Mouse (Mus musculus) heart, adult 2 months (tissue): ENCODE measurements around the gene Serpinh1. TPM values are rescaled to one million over a fixed set of nuclear protein-coding genes. Genes with fewer than 3 reads are reported as not detected.

ENCODE experiments used
- DNase-seq, 2 experiments: peaks; one replicate each; pipeline ENCODE4 v3.0.0; 2021
- H3K27ac ChIP-seq: fragments of 200-600 bp; 2 replicates; pipeline ENCODE4 v1.8.1; 2022
- H3K27me3 ChIP-seq: fragments of 200-500 bp; 2 replicates; pipeline ENCODE4 v1.6.1; 2012; ENCODE audit warnings: mild to moderate bottlenecking, low read length, inconsistent platforms, mixed read lengths; ENCODE audit not compliant: control insufficient read depth, insufficient read depth
- H3K36me3 ChIP-seq: fragments of 200-500 bp; 2 replicates; pipeline ENCODE4 v1.6.1; 2012; ENCODE audit warnings: low read length, inconsistent platforms; ENCODE audit not compliant: control insufficient read depth, insufficient read depth
- H3K4me1 ChIP-seq: fragments of 200-500 bp; 2 replicates; pipeline ENCODE4 v1.6.1; 2011; ENCODE audit warnings: low read length; ENCODE audit not compliant: control insufficient read depth, insufficient read depth
- H3K4me3 ChIP-seq: fragments of 200-600 bp; 2 replicates; pipeline ENCODE4 v1.8.1; 2022
- H3K79me2 ChIP-seq: fragments of 200-500 bp; replicated peaks from 2 replicates; pipeline ENCODE4 v1.6.1; 2012; ENCODE audit warnings: mild to moderate bottlenecking, inconsistent platforms, low read length, moderate library complexity, mixed read lengths; ENCODE audit not compliant: control insufficient read depth, insufficient read depth
- H3K9ac ChIP-seq: fragments of 200-500 bp; 2 replicates; pipeline ENCODE4 v1.6.1; 2012; ENCODE audit warnings: low read depth, mild to moderate bottlenecking, control low read depth, inconsistent platforms, low read length, mixed read lengths
- CTCF ChIP-seq: fragments of 200-600 bp; IDR thresholded peaks from 2 replicates; pipeline ENCODE4 v1.8.1; 2022; ENCODE audit warnings: antibody characterized with exemption, mild to moderate bottlenecking, moderate library complexity
- EP300 ChIP-seq: fragments of 200-500 bp; IDR thresholded peaks from 2 replicates; pipeline ENCODE4 v1.6.1; 2011; ENCODE audit warnings: low read depth, low read length, control low read depth; ENCODE audit not compliant: insufficient read depth
- POLR2A ChIP-seq: fragments of 200-500 bp; IDR thresholded peaks from 2 replicates; pipeline ENCODE4 v1.6.1; 2011; ENCODE audit warnings: mild to moderate bottlenecking, low read depth, low read length, control low read depth; ENCODE audit not compliant: insufficient read depth
- WGBS: fragments of 180-500 bp; shearing (Covaris S2); methylation state at CpG from one replicate; pipeline ENCODE4 v1.1.7; 2018; 5-methylcytosine and 5-hydroxymethylcytosine counted together
- intact Hi-C: fragments of 180-260 bp; cut with DNase I; formaldehyde crosslinking; loops from one replicate; pipeline ENCODE4 v1.15.1; 2025
- polyA plus RNA-seq: library from polyadenylated mRNA; depleted of rRNA; stranded (reverse); fragments of >200 nt; gene quantifications from 2 replicates; pipeline ENCODE4 v1.2.3, GENCODE M21; 2012; rRNA removed
- total RNA-seq, 2 experiments: library from RNA; stranded (reverse); gene quantifications; 2 replicates each; pipeline ENCODE4 v1.2.3; 2021

The Serpinh1 gene
- total and polyA plus RNA-seq, 3 experiments = 193 to 275 (median 214) TPM

- H3K9ac ChIP-seq = no peak overlapping the region
- WGBS = 67% methylated on average over 7 of the region's 7 CpGs
- DNase-seq = no peak
- H3K27ac ChIP-seq = no peak overlapping the region
- H3K79me2 ChIP-seq = no peaks in the 10 kb centered on the region
- no peak overlapping the region for H3K4me3 ChIP-seq
- H3K4me1 ChIP-seq = peaks cover 4% of the 10 kb centered on the region
- no peaks in the 10 kb centered on the region for H3K27me3 ChIP-seq
- TF ChIP-seq EP300 (no peak), POLR2A (no peak), CTCF (no peak)
- intact Hi-C loops = no loop called here
- H3K36me3 ChIP-seq = no peaks in the 10 kb centered on the region
Measured at GRCm38 (mm10) chr7:99311433-99311832, 41.6 kb downstream of the Serpinh1 start.

- H3K36me3 ChIP-seq = no peaks in the 10 kb centered on the region
- intact Hi-C loops = no loop called here
- no peak overlapping the region for H3K27ac ChIP-seq
- H3K4me3 ChIP-seq = no peak overlapping the region
- H3K27me3 ChIP-seq = no peaks in the 10 kb centered on the region
- no peak for TF ChIP-seq CTCF
- peaks cover 12% of the 10 kb centered on the region for H3K4me1 ChIP-seq
- no peak for DNase-seq
- H3K9ac ChIP-seq = no peak overlapping the region
- 48% methylated on average over 3 of the region's 3 CpGs for WGBS
- no peaks in the 10 kb centered on the region for H3K79me2 ChIP-seq
Measured at GRCm38 (mm10) chr7:99306640-99307039, 46.4 kb downstream of the Serpinh1 start.

GRCm38 (mm10) chr7:99305688-99306087, 47.4 kb downstream of the Serpinh1 start:
- TF ChIP-seq CTCF (no peak), EP300 (no peak), POLR2A (no peak)
- DNase-seq = peak in 1 of 2 experiments; percentile 33
- no peaks in the 10 kb centered on the region for H3K27me3 ChIP-seq
- no peak overlapping the region for H3K9ac ChIP-seq
- WGBS = 71% methylated on average over 4 of the region's 4 CpGs
- no peak overlapping the region for H3K4me3 ChIP-seq
- no peaks in the 10 kb centered on the region for H3K79me2 ChIP-seq
- no peaks in the 10 kb centered on the region for H3K36me3 ChIP-seq
- H3K27ac ChIP-seq = no peak overlapping the region
- H3K4me1 ChIP-seq = peaks cover 12% of the 10 kb centered on the region
- intact Hi-C loops = no loop called here

- TF ChIP-seq CTCF (no peak), POLR2A (no peak), EP300 (no peak)
- H3K9ac ChIP-seq = no peak overlapping the region
- H3K36me3 ChIP-seq = no peaks in the 10 kb centered on the region
- DNase-seq = peak; percentile 64 to 83
- H3K4me3 ChIP-seq = no peak overlapping the region
- H3K27me3 ChIP-seq = no peaks in the 10 kb centered on the region
- no peak overlapping the region for H3K27ac ChIP-seq
- 53% methylated on average over 5 of the region's 5 CpGs for WGBS
- no peaks in the 10 kb centered on the region for H3K79me2 ChIP-seq
- intact Hi-C loops = no loop called here
- peaks cover 12% of the 10 kb centered on the region for H3K4me1 ChIP-seq
Measured at GRCm38 (mm10) chr7:99304949-99305372, 48.1 kb downstream of the Serpinh1 start.

GRCm38 (mm10) chr7:99304029-99304428, 49.0 kb downstream of the Serpinh1 start:
- Histone ChIP-seq H3K79me2 (no peaks in the 10 kb centered on the region), H3K4me3 (no peak overlapping the region), H3K36me3 (no peaks in the 10 kb centered on the region), H3K4me1 (peaks cover 12% of the 10 kb centered on the region), H3K27me3 (no peaks in the 10 kb centered on the region), H3K27ac (no peak overlapping the region), H3K9ac (no peak overlapping the region)
- no peak for TF ChIP-seq EP300
- 70% methylated on average over 6 of the region's 6 CpGs for WGBS
- intact Hi-C loops = no loop called here
- DNase-seq = no peak

- no peaks in the 10 kb centered on the region for H3K27me3 ChIP-seq
- no peak overlapping the region for H3K4me3 ChIP-seq
- intact Hi-C loops = no loop called here
- H3K9ac ChIP-seq = no peak overlapping the region
- peaks cover 6% of the 10 kb centered on the region; the same call in 1 of the 2 replicates for H3K4me1 ChIP-seq
- WGBS = 32% methylated on average over 3 of the region's 3 CpGs
- H3K27ac ChIP-seq = no peak overlapping the region
- no peak for TF ChIP-seq CTCF
- TF ChIP-seq POLR2A = no peak
- no peak for TF ChIP-seq EP300
- H3K36me3 ChIP-seq = no peaks in the 10 kb centered on the region
- H3K79me2 ChIP-seq = no peaks in the 10 kb centered on the region
- DNase-seq = no peak
Measured at GRCm38 (mm10) chr7:99300650-99301175, 52.3 kb downstream of the Serpinh1 start.

Other genes with a start within 250 kb of the Serpinh1 start
- 10 to 100 TPM; 21.0 to 22.1 TPM for gene Uvrag, start 212.1 kb downstream of the Serpinh1 start, total RNA-seq
- gene Uvrag, start 212.1 kb downstream of the Serpinh1 start, polyA plus RNA-seq = 5.9 and 9.1 TPM in 2 replicates
- 100 to 1,000 TPM; 309 to 376 TPM for gene Dgat2, start 170.5 kb downstream of the Serpinh1 start, total RNA-seq
- gene Dgat2, start 170.5 kb downstream of the Serpinh1 start, polyA plus RNA-seq = 347 and 390 TPM in 2 replicates
- gene Mogat2, start 114.6 kb downstream of the Serpinh1 start, total RNA-seq = not detected
- gene Mogat2, start 114.6 kb downstream of the Serpinh1 start, polyA plus RNA-seq = 0.47 TPM in 1 of 2 replicates, not detected in the other
- gene Map6, start 85.8 kb downstream of the Serpinh1 start, total RNA-seq = 1 to 10 TPM; 3.3 to 4.3 TPM
- 3.4 and 3.5 TPM in 2 replicates for gene Map6, start 85.8 kb downstream of the Serpinh1 start, polyA plus RNA-seq
- 10 to 100 TPM; 21.5 to 26.3 TPM for gene Gdpd5, start 28.2 kb upstream of the Serpinh1 start, total RNA-seq
- 30.7 and 32.2 TPM in 2 replicates for gene Gdpd5, start 28.2 kb upstream of the Serpinh1 start, polyA plus RNA-seq
- gene Klhl35, start 112.8 kb upstream of the Serpinh1 start, total RNA-seq = under 1 TPM in 1 of 2 experiments, not detected in 1; 0.13 TPM
- gene Klhl35, start 112.8 kb upstream of the Serpinh1 start, polyA plus RNA-seq = 0.12 and 0.43 TPM in 2 replicates
- gene Rps3, start 130.5 kb upstream of the Serpinh1 start, total RNA-seq = 100 to 1,000 TPM; 316 to 361 TPM
- 196 and 320 TPM in 2 replicates for gene Rps3, start 130.5 kb upstream of the Serpinh1 start, polyA plus RNA-seq
- gene Arrb1, start 182.2 kb upstream of the Serpinh1 start, total RNA-seq = 10 to 100 TPM; 15.6 to 22.4 TPM
- gene Arrb1, start 182.2 kb upstream of the Serpinh1 start, polyA plus RNA-seq = 16.1 and 22.5 TPM in 2 replicates